Mouse (Mus musculus) CH12.LX (cell line): ENCODE measurements at regions not wholly inside any gene's neighbourhood (a gene's known extent, or its start where the extent isn't known, plus 50 kb on each side); places are given as distances from the start of the nearest gene placed in this dataset.

Source experiments
- DNase-seq: peaks from one replicate; pipeline ENCODE4 v3.0.0-alpha.2; 2013; ENCODE audit errors: extremely low read depth
- H3K27ac ChIP-seq: 2 replicates; pipeline ENCODE4 v1.5.1; 2012; ENCODE audit warnings: low read depth, mild to moderate bottlenecking, control low read depth, moderate library complexity; ENCODE audit not compliant: insufficient read depth
- H3K27me3 ChIP-seq: replicated peaks from 2 replicates; pipeline ENCODE3; 2012; ENCODE audit warnings: inconsistent platforms
- H3K36me3 ChIP-seq, 2 experiments: replicated peaks in 1 of 2; 2 replicates each; pipeline versions ENCODE3 to v1.6.1; 2012; ENCODE audit warnings: inconsistent platforms in 1 of 2, low read length in 1 of 2, mild to moderate bottlenecking in 1 of 2, mixed read lengths in 1 of 2, moderate library complexity in 1 of 2; ENCODE audit not compliant: control insufficient read depth in 1 of 2, insufficient read depth in 1 of 2
- H3K4me1 ChIP-seq, 2 experiments: 2 replicates each; pipeline ENCODE4 v1.6.1; 2012; ENCODE audit warnings: inconsistent platforms in 1 of 2, moderate library complexity in 1 of 2; ENCODE audit not compliant: insufficient read depth in 2 of 2, control insufficient read depth in 1 of 2
- H3K4me2 ChIP-seq: 2 replicates; pipeline ENCODE4 v1.6.1; 2012; ENCODE audit warnings: low read depth, mild to moderate bottlenecking, control low read depth; ENCODE audit not compliant: poor library complexity, insufficient read depth, severe bottlenecking
- H3K4me3 ChIP-seq, 3 experiments: fragments of 150-350 bp in 1 of 3; sonication (generic) in 1 of 3; replicated peaks in 1 of 3; 2 replicates each; pipeline versions ENCODE3 to v1.5.1; 2011 to 2012; ENCODE audit warnings: low read depth in 2 of 3, low read length in 2 of 3, mild to moderate bottlenecking in 2 of 3, moderate library complexity in 2 of 3, control low read depth in 1 of 3, improper control_type of control experiment in 1 of 3, inconsistent platforms in 1 of 3, mixed read lengths in 1 of 3; ENCODE audit not compliant: poor library complexity in 1 of 3
- H3K79me2 ChIP-seq: replicated peaks from 2 replicates; pipeline ENCODE4 v1.6.1; 2012; ENCODE audit warnings: mild to moderate bottlenecking, moderate library complexity; ENCODE audit not compliant: control insufficient read depth, poor library complexity, insufficient read depth, severe bottlenecking; ENCODE audit errors: extremely low read depth
- H3K9ac ChIP-seq: 2 replicates; pipeline ENCODE4 v1.6.1; 2012; ENCODE audit warnings: low read depth, mild to moderate bottlenecking, control low read depth, moderate library complexity; ENCODE audit not compliant: insufficient read depth
- H3K9me3 ChIP-seq: replicated peaks from 2 replicates; pipeline ENCODE3; 2012; ENCODE audit warnings: low read length, inconsistent platforms, mixed read lengths
- CHD1 ChIP-seq: IDR thresholded peaks from 2 replicates; pipeline ENCODE4 v1.6.1; 2012; ENCODE audit warnings: low read depth, low read length, improper control_type of control experiment, inconsistent platforms
- E2F4 ChIP-seq: IDR thresholded peaks from 2 replicates; pipeline ENCODE4 v1.6.1; 2011; ENCODE audit warnings: low read depth, low read length, improper control_type of control experiment; ENCODE audit not compliant: insufficient replicate concordance
- EP300 ChIP-seq: IDR thresholded peaks from 2 replicates; pipeline ENCODE4 v1.6.1; 2011; ENCODE audit warnings: low read length, improper control_type of control experiment
- ETS1 ChIP-seq: conservative IDR thresholded peaks from 2 replicates; pipeline ENCODE4 v1.6.1; 2012; ENCODE audit warnings: low read depth, mild to moderate bottlenecking, inconsistent platforms, low read length, improper control_type of control experiment, moderate library complexity
- IRF4 ChIP-seq: IDR thresholded peaks from 2 replicates; pipeline ENCODE4 v1.6.1; 2014; ENCODE audit warnings: low read depth, mild to moderate bottlenecking, inconsistent platforms, low read length, improper control_type of control experiment
- JUND ChIP-seq: conservative IDR thresholded peaks from 2 replicates; pipeline ENCODE4 v1.6.1; 2011; ENCODE audit warnings: low read depth, low read length, improper control_type of control experiment
- MAFK ChIP-seq: IDR thresholded peaks from 2 replicates; pipeline ENCODE4 v1.6.1; 2011; ENCODE audit warnings: low read length, improper control_type of control experiment; ENCODE audit not compliant: insufficient replicate concordance
- MAX ChIP-seq: IDR thresholded peaks from 2 replicates; pipeline ENCODE4 v1.6.1; 2011; ENCODE audit warnings: low read length, improper control_type of control experiment
- MXI1 ChIP-seq: IDR thresholded peaks from 2 replicates; pipeline ENCODE4 v1.6.1; 2011; ENCODE audit warnings: mild to moderate bottlenecking, low read depth, low read length, improper control_type of control experiment
- MYC ChIP-seq: IDR thresholded peaks from 2 replicates; pipeline ENCODE4 v1.6.1; 2011; ENCODE audit warnings: low read depth, mild to moderate bottlenecking, improper control_type of control experiment, low read length
- NELFE ChIP-seq: IDR thresholded peaks from 2 replicates; pipeline ENCODE4 v1.6.1; 2011; ENCODE audit warnings: low read depth, low read length, improper control_type of control experiment
- NRF1 ChIP-seq: IDR thresholded peaks from 2 replicates; pipeline ENCODE4 v1.6.1; 2014; ENCODE audit warnings: low read depth, mild to moderate bottlenecking, inconsistent platforms, low read length, improper control_type of control experiment, moderate library complexity
- PAX5 ChIP-seq: IDR thresholded peaks from 2 replicates; pipeline ENCODE4 v1.6.1; 2012; ENCODE audit warnings: low read length, inconsistent platforms, mixed read lengths
- POLR2A ChIP-seq: IDR thresholded peaks from 2 replicates; pipeline ENCODE4 v1.6.1; 2011; ENCODE audit warnings: low read depth, mild to moderate bottlenecking, improper control_type of control experiment, low read length
- POLR2AphosphoS2 ChIP-seq: IDR thresholded peaks from 2 replicates; pipeline ENCODE4 v1.6.1; 2011; ENCODE audit warnings: low read depth, low read length, improper control_type of control experiment
- RAD21 ChIP-seq: IDR thresholded peaks from 2 replicates; pipeline ENCODE4 v1.6.1; 2011; ENCODE audit warnings: low read depth, mild to moderate bottlenecking, low read length, improper control_type of control experiment, moderate library complexity
- RCOR1 ChIP-seq: conservative IDR thresholded peaks from 2 replicates; pipeline ENCODE4 v1.6.1; 2012; ENCODE audit warnings: low read depth, mild to moderate bottlenecking, inconsistent platforms, low read length, improper control_type of control experiment
- SIN3A ChIP-seq: IDR thresholded peaks from 2 replicates; pipeline ENCODE4 v1.6.1; 2012; ENCODE audit warnings: low read length, improper control_type of control experiment, inconsistent platforms
- SMC3 ChIP-seq: IDR thresholded peaks from 2 replicates; pipeline ENCODE4 v1.6.1; 2011; ENCODE audit warnings: low read depth, low read length, improper control_type of control experiment
- TBP ChIP-seq: conservative IDR thresholded peaks from 2 replicates; pipeline ENCODE4 v1.6.1; 2011; ENCODE audit warnings: low read depth, low read length, improper control_type of control experiment
- USF2 ChIP-seq: conservative IDR thresholded peaks from 2 replicates; pipeline ENCODE4 v1.6.1; 2011; ENCODE audit warnings: low read depth, low read length, improper control_type of control experiment
- ZC3H11A ChIP-seq: IDR thresholded peaks from 2 replicates; pipeline ENCODE4 v1.6.1; 2012; ENCODE audit warnings: low read depth, mild to moderate bottlenecking, inconsistent platforms, low read length, improper control_type of control experiment
- ZMIZ1 ChIP-seq: IDR thresholded peaks from 2 replicates; pipeline ENCODE4 v1.6.1; 2012; ENCODE audit warnings: low read depth, mild to moderate bottlenecking, inconsistent platforms, low read length, improper control_type of control experiment
- dilution Hi-C: fragments of 300-500 bp; cut with MboI; formaldehyde crosslinking; loops from 2 replicates; pipeline ENCODE4 v1.14.3; 2020; ENCODE audit warnings: low sequenced_read_pairs; ENCODE audit not compliant: extremely low pct_unique_long_range_greater_than_20kb, extremely low pct_ligation_motif_present
- in situ Hi-C: fragments of 300-500 bp; cut with MboI; formaldehyde crosslinking; loops from 3 replicates; pipeline ENCODE4 v1.14.3; 2019; ENCODE audit warnings: low sequenced_read_pairs, low pct_ligation_motif_present, low pct_unique_long_range_greater_than_20kb, mixed read lengths

- H3K9ac ChIP-seq, result no peak overlapping the region
- H3K36me3 ChIP-seq, result no peaks in the 10 kb centered on the region
- H3K4me3 ChIP-seq, result no peak overlapping the region
- H3K9me3 ChIP-seq, result peaks cover 5% of the 10 kb centered on the region
- in situ Hi-C loops, result no loop called here
- dilution Hi-C loops, result no loop called here
- DNase-seq, result no peak
- H3K79me2 ChIP-seq, result no peaks in the 10 kb centered on the region
- no peaks in the 10 kb centered on the region for H3K4me1 ChIP-seq
- H3K4me2 ChIP-seq, result no peak overlapping the region
- TF ChIP-seq NELFE (no peak), MYC (no peak), MAX (no peak), MXI1 (no peak), NRF1 (no peak), ZMIZ1 (no peak)
- TF ChIP-seq, all 38 proteins: peak for 0
- Histone ChIP-seq H3K27me3 (no peaks in the 10 kb centered on the region), H3K27ac (no peak overlapping the region)
Observed at GRCm38 (mm10) chr13:52389271-52389670, 141.8 kb downstream of the Diras2 start.

- Histone ChIP-seq H3K36me3 (no peaks in the 10 kb centered on the region), H3K4me3 (no peak overlapping the region), H3K9me3 (no peaks in the 10 kb centered on the region)
- TF ChIP-seq PAX5 (no peak), IRF4 (no peak), CHD1 (no peak), JUND (no peak), MAFK (no peak), ZMIZ1 (no peak), TBP (no peak), RAD21 (no peak), POLR2A (no peak), POLR2AphosphoS2 (no peak), ETS1 (no peak), RCOR1 (no peak), ZC3H11A (no peak), E2F4 (no peak), SIN3A (no peak), SMC3 (no peak), EP300 (no peak), USF2 (no peak)
- TF ChIP-seq, all 38 proteins: peak for 0
- H3K79me2 ChIP-seq, result no peaks in the 10 kb centered on the region
- H3K27ac ChIP-seq, result no peak overlapping the region
- dilution Hi-C loops (no loop called here), in situ Hi-C loops (no loop called here)
- no peak overlapping the region for H3K4me2 ChIP-seq
- no peak overlapping the region for H3K9ac ChIP-seq
- H3K4me1 ChIP-seq, result peaks cover 0 to 6% of the 10 kb centered on the region in 2 experiments; a peak in 1 of 4 replicates
- no peaks in the 10 kb centered on the region for H3K27me3 ChIP-seq
- no peak for DNase-seq
Observed at GRCm38 (mm10) chr13:52395786-52396185, 135.3 kb downstream of the Diras2 start.
